Mouse (Mus musculus): ENCODE measurements around the gene Lin7a.

The Lin7a gene

GRCm38 (mm10) chr10:107467819-107468218, 196.3 kb downstream of the Lin7a start:
- DNase-seq (ENCODE audit: low spot score): no peak
